Mouse (Mus musculus) liver, embryonic 11.5 days (tissue): ENCODE results near the gene Atg101. TPM values are rescaled to one million over a fixed set of nuclear protein-coding genes. Genes with fewer than 3 reads are reported as not detected.

Experiments
- ATAC-seq: fragments of 200-750 bp; cut with Nextera tagmentation; replicated peaks from 2 replicates; pipeline ENCODE4 v1.8.0; 2017; ENCODE audit warnings: moderate number of reproducible peaks, mild to moderate bottlenecking, moderate TSS enrichment, moderate library complexity; ENCODE audit not compliant: low FRiP score
- DNase-seq: peaks from one replicate; pipeline ENCODE4 v3.0.0-alpha.2; 2017; ENCODE audit warnings: low spot score
- H3K27ac ChIP-seq: fragments of 300-500 bp; sonication (generic); 2 replicates; pipeline ENCODE4 v1.5.1; 2014; ENCODE audit warnings: mild to moderate bottlenecking, low read depth, low read length, control low read depth
- H3K27me3 ChIP-seq: fragments of 300-500 bp; sonication (generic); replicated peaks from 2 replicates; pipeline ENCODE4 v1.6.1; 2014; ENCODE audit warnings: low read length, mixed read lengths; ENCODE audit not compliant: control insufficient read depth, insufficient read depth
- H3K36me3 ChIP-seq: fragments of 300-500 bp; sonication (generic); 2 replicates; pipeline ENCODE4 v1.6.1; 2014; ENCODE audit warnings: mild to moderate bottlenecking, low read length, moderate library complexity, mixed read lengths; ENCODE audit not compliant: control insufficient read depth, insufficient read depth
- H3K4me1 ChIP-seq: fragments of 300-500 bp; sonication (generic); replicated peaks from 2 replicates; pipeline ENCODE4 v1.6.1; 2014; ENCODE audit warnings: low read length, mixed read lengths; ENCODE audit not compliant: control insufficient read depth, insufficient read depth
- H3K4me2 ChIP-seq: fragments of 300-500 bp; sonication (generic); 2 replicates; pipeline ENCODE4 v1.6.1; 2014; ENCODE audit warnings: mild to moderate bottlenecking, control low read depth, moderate library complexity
- H3K4me3 ChIP-seq: fragments of 300-500 bp; sonication (generic); 2 replicates; pipeline ENCODE4 v1.5.1; 2014; ENCODE audit warnings: low read depth, low read length, control low read depth
- H3K9ac ChIP-seq: fragments of 300-500 bp; sonication (generic); 2 replicates; pipeline ENCODE4 v1.6.1; 2014; ENCODE audit warnings: low read depth, low read length, control low read depth
- H3K9me3 ChIP-seq: fragments of 300-500 bp; sonication (generic); 2 replicates; pipeline ENCODE4 v1.6.1; 2016; ENCODE audit warnings: low read length, inconsistent platforms, mixed read lengths; ENCODE audit not compliant: control insufficient read depth
- WGBS: fragments of 180-500 bp; shearing (Covaris S2); extraction: QIAGEN DNeasy Blood & Tissue Kit; methylation state at CpG from one replicate; pipeline ENCODE4 v1.1.7; 2014; 5-methylcytosine and 5-hydroxymethylcytosine counted together
- polyA plus RNA-seq: library from polyadenylated mRNA; unstranded; fragments of >200 nt; fragmentation: Nextera tagmentation; extraction: Ambion mirVana; gene quantifications from 2 replicates; pipeline ENCODE4 v1.2.1, GENCODE M21; 2014

Gene Atg101
- polyA plus RNA-seq, 1 experiment from 2014 or later, result 54.9 TPM

DNA sequence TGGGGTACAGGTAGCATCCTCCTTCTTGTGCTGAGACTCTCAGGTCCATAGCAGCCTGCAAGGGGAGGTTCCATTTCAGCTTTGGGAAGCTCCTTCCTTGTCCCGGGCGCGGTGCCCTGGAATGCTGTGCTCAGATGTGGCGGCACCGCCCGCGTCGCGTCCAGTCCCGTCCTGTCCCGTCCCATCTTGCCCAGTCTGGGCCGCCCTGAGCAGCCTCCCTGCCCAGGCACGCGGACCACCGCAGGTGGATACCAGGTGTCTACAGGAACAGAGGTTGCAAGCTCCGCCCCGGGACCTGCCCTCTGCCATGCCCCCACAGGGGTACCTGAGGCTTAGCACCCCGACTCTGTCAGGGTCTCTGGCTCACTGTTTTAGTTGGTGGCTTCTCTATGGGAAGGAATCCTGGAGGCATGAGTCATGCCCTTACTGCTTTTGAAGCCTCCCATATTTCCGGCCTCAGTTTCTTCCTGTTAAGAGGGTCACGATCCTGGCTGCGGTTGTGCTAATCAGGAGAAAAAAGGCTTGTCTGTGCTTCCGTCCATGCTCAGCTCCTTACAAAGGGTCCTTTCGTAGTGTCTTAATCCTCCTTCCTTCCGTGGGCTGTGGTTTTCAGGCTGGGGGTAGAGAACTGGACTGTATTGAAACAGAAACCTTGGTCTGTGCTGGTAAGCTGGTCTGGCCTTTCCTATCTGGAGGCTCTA lies 52.6 kb downstream of the Atg101 start:
- Histone ChIP-seq H3K4me1 (peaks cover 11% of the 10 kb centered on the region), H3K9ac (no peak overlapping the region), H3K4me3 (no peak overlapping the region), H3K4me2 (peak overlapping the region; percentile 46), H3K27me3 (peaks cover 6% of the 10 kb centered on the region; the same call in 1 of the 2 replicates), H3K36me3 (no peaks in the 10 kb centered on the region), H3K9me3 (no peaks in the 10 kb centered on the region), H3K27ac (peak overlapping the region; percentile 21; the same call in 1 of the 2 replicates)
- WGBS, result 20% methylated on average over 24 of the region's 24 CpGs
- ATAC-seq (peak; percentile 21; the same call in 1 of the 2 replicates), DNase-seq (no peak)

- Histone ChIP-seq H3K9me3 (no peaks in the 10 kb centered on the region), H3K27me3 (0 out of 2 replicates have a peak, but pooled peaks cover 6% of the 10 kb centered on the region), H3K4me1 (peaks cover 11% of the 10 kb centered on the region), H3K9ac (no peak overlapping the region), H3K4me2 (no peak overlapping the region), H3K27ac (no peak overlapping the region), H3K4me3 (no peak overlapping the region), H3K36me3 (no peaks in the 10 kb centered on the region)
- ATAC-seq, result no peak
- 75% methylated on average over 4 of the region's 4 CpGs for WGBS
- DNase-seq, result no peak
Measured at GRCm38 (mm10) chr15:101338359-101338758, 54.3 kb downstream of the Atg101 start.

GRCm38 (mm10) chr15:101339537-101339936 lies 55.5 kb downstream of the Atg101 start:
- Histone ChIP-seq H3K4me2 (no peak overlapping the region), H3K27me3 (0 out of 2 replicates have a peak, but pooled peaks cover 6% of the 10 kb centered on the region)
- peak; percentile 33; the same call in 1 of the 2 replicates for ATAC-seq

More at GRCm38 (mm10) chr15:101339537-101339936, 55.5 kb downstream of the Atg101 start:
- WGBS, result 0% methylated on average over 2 of the region's 2 CpGs
- peak; percentile 73 for DNase-seq
- no peaks in the 10 kb centered on the region for H3K9me3 ChIP-seq
- no peak overlapping the region for H3K27ac ChIP-seq
- H3K4me1 ChIP-seq, result peaks cover 11% of the 10 kb centered on the region
- H3K9ac ChIP-seq, result no peak overlapping the region
- H3K36me3 ChIP-seq, result no peaks in the 10 kb centered on the region
- no peak overlapping the region for H3K4me3 ChIP-seq

Other genes starting within 250 kb of the Atg101 start
- not detected in 2 replicates for gene Gm47841, start 236.9 kb upstream of the Atg101 start, polyA plus RNA-seq
- gene Fignl2, start 205.7 kb upstream of the Atg101 start, polyA plus RNA-seq, result 0.27 and 0.40 TPM in 2 replicates
- gene Ankrd33, start 168.5 kb upstream of the Atg101 start, polyA plus RNA-seq, result not detected in 2 replicates
- 2.5 TPM in 2 replicates for gene Acvrl1, start 155.8 kb upstream of the Atg101 start, polyA plus RNA-seq
- gene Acvr1b, start 110.2 kb upstream of the Atg101 start, polyA plus RNA-seq, result 4.2 and 4.4 TPM in 2 replicates
- 1.5 and 1.7 TPM in 2 replicates for gene Grasp, start 60.1 kb upstream of the Atg101 start, polyA plus RNA-seq
- 1.8 and 2.4 TPM in 2 replicates for gene Nr4a1, start 30.0 kb upstream of the Atg101 start, polyA plus RNA-seq
- 0.58 and 0.94 TPM in 2 replicates for gene 6030408B16Rik, start 8.9 kb downstream of the Atg101 start, polyA plus RNA-seq
- gene Krt80, start 85.9 kb downstream of the Atg101 start, polyA plus RNA-seq, result 0.23 TPM in 1 of 2 replicates, not detected in the other
- gene Krt7, start 126.8 kb downstream of the Atg101 start, polyA plus RNA-seq, result 13.3 and 13.9 TPM in 2 replicates
- not detected in 2 replicates for gene Krt87, start 154.5 kb downstream of the Atg101 start, polyA plus RNA-seq
- not detected in 2 replicates for gene Krt88, start 163.5 kb downstream of the Atg101 start, polyA plus RNA-seq
- gene Krt81, start 179.5 kb downstream of the Atg101 start, polyA plus RNA-seq, result not detected in 2 replicates
- gene Krt86, start 189.2 kb downstream of the Atg101 start, polyA plus RNA-seq, result not detected in 2 replicates
- gene Krt83, start 207.2 kb downstream of the Atg101 start, polyA plus RNA-seq, result not detected in 2 replicates
- not detected in 2 replicates for gene Gm49425, start 233.0 kb downstream of the Atg101 start, polyA plus RNA-seq
- gene Krt84, start 248.5 kb downstream of the Atg101 start, polyA plus RNA-seq, result not detected in 2 replicates